Mouse (Mus musculus) spleen, adult 10 weeks (tissue): Measurements from ENCODE around the gene Gm10647. TPM values are rescaled to one million over a fixed set of nuclear protein-coding genes. Genes with fewer than 3 reads are reported as not detected.

Experiments
- polyA plus RNA-seq: library from polyadenylated mRNA; stranded (reverse); fragments of 350-450 nt; fragmentation: Illumina TruSeq; extraction: RNeasy Lipid Tissue Mini Kit (QIAGEN cat#74804); gene quantifications from one replicate; pipeline ENCODE4 v1.2.3, GENCODE M21; 2015; ENCODE audit warnings: low replicate concordance; ENCODE audit not compliant: insufficient read depth

Gene Gm10647
- polyA plus RNA-seq, result 0.15 TPM

GRCm38 (mm10) chr9:66796739-66797138 lies at the start of gene Gm10647:
Gm10647 (plus strand) TSS chr9:66797039.

GRCm38 (mm10) chr9:66795464-66796324 lies 1.1 kb upstream of the Gm10647 start, which contains the start of gene Aph1b:
Aph1b (minus strand) TSS chr9:66795490.

GRCm38 (mm10) chr9:66834318-66835096 lies 37.7 kb downstream of the Gm10647 start, which contains the start of gene Aph1c:
Aph1c (minus strand) TSS chr9:66834726.

Other genes with a start within 250 kb of the Gm10647 start
- gene Usp3, start 203.9 kb upstream of the Gm10647 start, polyA plus RNA-seq, result 106 TPM
- gene Car12, start 83.4 kb upstream of the Gm10647 start, polyA plus RNA-seq, result 1.4 TPM
- gene Aph1b, start 1.5 kb upstream of the Gm10647 start, polyA plus RNA-seq, result 7.4 TPM
- 14.6 TPM for gene Aph1c, start 37.7 kb downstream of the Gm10647 start, polyA plus RNA-seq
- gene Rab8b, start 122.6 kb downstream of the Gm10647 start, polyA plus RNA-seq, result 69.4 TPM
- gene Rps27l, start 149.0 kb downstream of the Gm10647 start, polyA plus RNA-seq, result 217 TPM
- gene Lactb, start 178.4 kb downstream of the Gm10647 start, polyA plus RNA-seq, result 36.2 TPM